Mouse (Mus musculus) thymus, postnatal 25 days (tissue): Measurements from ENCODE around the gene Tex10.

Experiments used
- DNase-seq: peaks from one replicate; pipeline ENCODE4 v3.0.0; 2022

Tex10 gene

DNA sequence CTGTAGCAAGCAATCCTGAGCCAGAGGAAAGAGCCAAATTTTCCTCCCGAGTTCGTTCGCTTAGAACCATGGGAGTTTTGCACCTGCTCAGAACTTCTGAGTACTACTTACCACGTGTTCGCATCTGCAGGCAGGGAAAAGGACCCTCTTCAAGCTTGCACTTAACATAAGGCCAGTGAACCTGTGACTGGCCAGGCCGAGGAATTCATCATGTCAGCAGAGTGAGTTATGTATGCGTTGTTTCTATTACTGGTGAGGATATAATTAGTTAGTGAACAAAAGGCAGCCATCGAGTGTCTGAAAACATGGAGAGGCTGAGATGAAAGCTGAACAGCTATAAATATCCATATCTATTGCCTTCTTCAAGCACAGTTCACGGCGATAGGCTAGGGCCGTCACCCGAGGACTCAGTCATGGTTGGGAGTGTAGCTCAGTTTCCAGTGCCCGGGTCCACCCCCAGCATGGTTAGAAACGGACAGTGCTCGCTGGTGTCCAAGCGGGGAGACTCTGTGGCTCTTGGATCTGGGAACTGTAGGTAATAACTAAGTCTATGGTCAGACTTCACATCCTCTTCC lies 70.1 kb downstream of the Tex10 start:
- no peak for DNase-seq

DNA sequence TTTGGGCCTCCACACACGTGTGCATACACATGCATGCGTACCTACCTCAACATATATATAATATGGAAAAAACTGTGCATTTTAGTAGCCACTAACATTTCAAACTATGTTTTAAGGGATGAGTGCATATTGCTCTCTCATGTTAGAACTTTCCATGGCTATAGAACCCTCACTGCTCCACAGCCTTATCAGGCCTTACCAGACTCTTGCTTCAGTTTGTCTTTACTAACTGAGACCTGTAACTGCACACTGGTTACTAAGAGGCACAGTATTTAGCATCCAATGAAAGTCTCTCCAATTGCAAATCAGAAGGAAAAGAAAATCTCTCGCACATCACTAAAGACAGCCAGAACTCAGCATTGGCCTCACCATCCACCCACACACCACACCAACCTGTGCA lies 76.3 kb downstream of the Tex10 start:
- no peak for DNase-seq

DNA sequence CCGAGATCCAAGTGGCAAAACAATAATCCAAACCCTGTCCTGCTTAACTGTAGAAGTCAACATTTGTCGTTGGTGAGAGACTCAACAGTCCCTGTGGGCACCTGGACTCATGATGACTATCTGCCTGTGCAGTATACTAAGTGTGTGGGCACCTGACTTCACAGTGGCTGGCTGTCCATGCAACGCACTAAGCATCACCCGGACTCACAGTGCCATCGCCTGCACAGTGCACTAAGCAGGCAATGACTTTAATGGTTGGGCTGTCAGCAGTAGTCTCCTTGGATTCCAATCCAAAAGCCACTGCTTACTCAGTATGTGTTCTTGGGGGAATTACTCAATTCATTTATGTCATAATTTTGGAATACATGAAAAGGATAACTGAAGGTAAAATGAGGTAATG lies 90.8 kb downstream of the Tex10 start:
- no peak for DNase-seq

- peak; percentile 58 for DNase-seq
These were observed 92.3 kb downstream of the Tex10 start for GRCm38 (mm10) chr4:48380940-48381339.
